Mouse (Mus musculus) MEL-GATA-1-ER (cell line): ENCODE results near the gene Svbp.
A peak's percentile ranks its signal among the peaks of the same experiment; 100 is the strongest.

Experiments
- DNase-seq: peaks from one replicate; pipeline ENCODE4 v3.0.0-alpha.2; 2012; ENCODE audit warnings: low read depth; ENCODE audit errors: extremely low read depth

Svbp gene

GRCm38 (mm10) chr4:119190618-119191017, 4.5 kb upstream of the Svbp start:
- peak; percentile 83 for DNase-seq

DNA sequence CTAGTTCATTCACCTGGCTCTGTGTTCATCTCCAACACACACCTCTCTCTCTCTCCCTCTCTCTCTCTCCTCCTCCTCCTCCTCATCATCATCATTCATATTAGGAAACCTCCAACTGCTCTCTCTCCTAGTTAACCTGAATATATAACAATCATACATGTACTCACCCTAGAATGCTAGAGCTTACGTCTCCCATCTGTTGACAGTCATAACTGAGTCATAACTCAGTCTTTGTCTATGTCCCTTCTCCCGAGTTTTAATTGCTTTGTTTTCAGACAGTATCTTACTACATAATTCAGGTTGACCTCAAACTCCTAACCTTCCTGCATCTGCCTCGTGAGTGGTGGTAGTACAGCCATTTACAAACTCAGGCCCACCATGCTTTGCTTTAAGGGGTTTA, 3.8 kb upstream of the Svbp start:
- no peak for DNase-seq

DNA sequence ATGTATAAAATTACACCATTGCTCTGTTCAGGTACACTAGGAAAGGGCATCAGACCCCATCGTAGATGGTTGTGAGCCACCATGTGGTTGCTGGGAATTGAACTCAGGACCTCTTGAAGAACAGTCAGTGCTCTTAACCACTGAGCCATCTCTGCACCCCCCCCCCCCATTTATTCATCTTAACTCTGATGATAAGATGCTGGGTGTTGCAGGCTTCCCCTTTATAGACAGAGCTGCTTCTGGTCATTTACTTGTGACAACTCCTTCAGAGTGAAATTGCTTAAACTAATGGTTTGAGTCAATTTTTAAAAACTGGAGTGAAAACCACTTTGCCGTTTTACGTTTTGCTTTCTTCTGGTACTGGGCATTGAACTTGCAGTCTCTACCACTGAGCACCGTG, 2.3 kb upstream of the Svbp start:
- no peak for DNase-seq

DNA sequence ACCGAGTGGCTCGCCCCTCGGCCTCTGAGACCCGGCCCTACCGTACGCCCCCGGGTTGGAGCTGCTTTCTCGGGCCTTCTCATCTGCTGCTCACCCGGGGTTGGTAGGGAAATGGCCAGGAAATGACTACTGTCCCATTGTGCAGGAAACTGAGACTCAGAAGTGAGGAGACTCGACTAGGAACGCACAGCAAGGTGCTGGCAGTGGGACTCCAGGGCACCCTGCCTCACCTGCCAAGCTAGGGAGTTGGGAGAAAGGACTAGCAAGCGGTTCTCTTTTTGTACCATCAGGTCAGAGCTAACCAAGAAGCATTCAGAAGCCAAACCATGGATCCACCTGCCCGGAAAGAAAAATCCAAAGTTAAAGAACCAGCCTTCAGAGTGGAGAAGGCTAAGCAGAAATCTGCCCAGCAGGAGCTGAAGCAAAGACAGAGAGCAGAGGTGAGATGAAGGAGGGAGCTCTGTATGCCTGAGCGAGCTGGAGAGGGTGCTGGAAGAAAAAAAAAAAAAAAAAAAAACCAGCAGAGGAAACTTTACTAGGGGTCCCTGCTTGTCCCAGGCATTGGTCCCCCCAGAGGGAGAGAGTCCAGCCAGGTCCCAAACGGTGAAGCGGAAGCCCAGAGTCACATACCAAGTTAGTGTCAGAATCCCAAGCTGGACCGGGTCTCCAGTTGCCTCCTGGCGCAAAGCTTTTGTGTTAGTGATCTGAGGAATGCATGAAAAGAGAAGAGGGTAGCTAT, 645 bp downstream of the Svbp start:
- DNase-seq = no peak

DNA sequence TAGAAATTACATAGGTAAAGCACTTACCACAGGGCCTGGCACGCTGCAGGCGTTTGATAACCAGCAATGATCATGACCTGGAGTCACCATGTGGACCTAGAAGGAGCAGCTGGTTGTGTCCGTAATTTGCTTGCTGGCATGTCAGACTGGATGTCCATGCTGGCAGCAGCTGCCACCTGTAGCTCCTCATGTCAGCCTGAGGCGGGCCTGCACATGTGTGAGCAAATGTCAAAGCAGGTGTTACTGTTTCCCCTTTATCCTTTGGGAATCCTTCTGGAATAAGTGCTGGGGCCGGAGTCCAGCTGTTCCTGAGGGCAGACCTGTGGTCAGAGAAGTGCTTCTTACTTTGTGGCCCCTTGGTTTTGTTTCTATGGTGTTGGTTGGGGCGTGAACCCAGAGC, 3.0 kb downstream of the Svbp start:
- DNase-seq = no peak

- peak; percentile 60 for DNase-seq
Measured at GRCm38 (mm10) chr4:119204672-119205071, 9.6 kb downstream of the Svbp start.

GRCm38 (mm10) chr4:119216667-119217066, 21.6 kb downstream of the Svbp start:
- DNase-seq = no peak

GRCm38 (mm10) chr4:119218169-119218568, 23.1 kb downstream of the Svbp start, which contains the start of gene Tmem269:
Gene Tmem269 (minus strand): TSS chr4:119218217.
- DNase-seq = no peak

GRCm38 (mm10) chr4:119223696-119224095, 28.6 kb downstream of the Svbp start:
- peak; percentile 39 for DNase-seq

DNA sequence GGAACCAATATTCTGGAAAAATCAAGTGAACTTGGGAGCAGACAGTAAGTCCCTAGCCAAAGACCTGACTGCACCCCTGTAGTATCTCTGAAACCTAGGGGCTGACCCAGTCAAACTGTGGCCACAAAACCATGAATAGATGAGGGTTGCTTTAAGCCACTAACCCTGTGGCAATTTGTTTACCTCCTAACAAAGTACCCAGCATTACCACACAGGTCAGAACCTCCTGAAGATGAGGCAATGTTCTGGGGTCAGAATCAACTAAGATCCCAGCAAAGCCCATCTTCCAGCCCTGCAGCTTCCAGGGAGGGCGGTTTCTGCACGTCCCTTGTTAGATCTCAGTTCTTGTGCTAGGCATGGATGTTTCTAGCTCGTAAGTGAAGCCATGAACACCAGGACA, 29.4 kb downstream of the Svbp start:
- DNase-seq = no peak

DNA sequence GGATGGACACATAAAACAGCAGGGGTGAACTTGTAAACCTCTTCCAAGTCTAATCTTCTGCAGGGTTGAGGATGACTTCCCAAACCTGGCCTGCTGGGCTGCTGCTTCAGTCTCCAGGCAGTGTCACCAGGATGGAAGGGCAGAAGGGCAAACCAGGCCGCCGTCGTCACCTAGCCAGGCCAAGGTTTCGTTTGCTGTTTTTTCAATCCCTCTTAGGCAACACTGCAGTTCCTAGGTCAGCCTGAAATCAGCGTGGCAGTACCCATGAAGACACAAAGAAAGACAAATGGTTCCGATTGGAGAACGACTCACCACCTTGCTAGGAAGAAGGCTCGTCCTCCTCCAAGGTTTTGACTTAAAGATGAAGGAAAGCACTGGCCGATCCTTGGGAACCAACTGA, 30.6 kb downstream of the Svbp start:
- DNase-seq = no peak

DNA sequence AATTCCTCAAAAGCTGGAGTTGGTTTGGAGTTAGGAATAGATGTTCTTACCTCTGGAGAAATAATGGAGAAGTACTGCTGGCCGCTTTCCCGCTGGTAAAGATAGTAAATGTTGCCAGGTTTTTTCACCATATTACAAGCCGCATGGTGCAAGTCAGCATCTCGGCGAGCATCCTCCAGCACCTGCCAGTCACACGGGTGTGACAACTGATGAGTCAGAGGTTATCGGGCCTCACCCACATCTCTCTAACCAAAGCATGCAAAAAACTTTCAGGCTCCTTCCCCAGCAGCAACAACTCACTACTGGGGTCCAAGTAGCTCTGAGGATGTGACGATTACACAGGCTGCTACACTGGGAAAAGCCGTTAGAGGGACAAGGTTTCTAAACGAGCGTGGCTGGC, 31.6 kb downstream of the Svbp start:
- DNase-seq = no peak

DNA sequence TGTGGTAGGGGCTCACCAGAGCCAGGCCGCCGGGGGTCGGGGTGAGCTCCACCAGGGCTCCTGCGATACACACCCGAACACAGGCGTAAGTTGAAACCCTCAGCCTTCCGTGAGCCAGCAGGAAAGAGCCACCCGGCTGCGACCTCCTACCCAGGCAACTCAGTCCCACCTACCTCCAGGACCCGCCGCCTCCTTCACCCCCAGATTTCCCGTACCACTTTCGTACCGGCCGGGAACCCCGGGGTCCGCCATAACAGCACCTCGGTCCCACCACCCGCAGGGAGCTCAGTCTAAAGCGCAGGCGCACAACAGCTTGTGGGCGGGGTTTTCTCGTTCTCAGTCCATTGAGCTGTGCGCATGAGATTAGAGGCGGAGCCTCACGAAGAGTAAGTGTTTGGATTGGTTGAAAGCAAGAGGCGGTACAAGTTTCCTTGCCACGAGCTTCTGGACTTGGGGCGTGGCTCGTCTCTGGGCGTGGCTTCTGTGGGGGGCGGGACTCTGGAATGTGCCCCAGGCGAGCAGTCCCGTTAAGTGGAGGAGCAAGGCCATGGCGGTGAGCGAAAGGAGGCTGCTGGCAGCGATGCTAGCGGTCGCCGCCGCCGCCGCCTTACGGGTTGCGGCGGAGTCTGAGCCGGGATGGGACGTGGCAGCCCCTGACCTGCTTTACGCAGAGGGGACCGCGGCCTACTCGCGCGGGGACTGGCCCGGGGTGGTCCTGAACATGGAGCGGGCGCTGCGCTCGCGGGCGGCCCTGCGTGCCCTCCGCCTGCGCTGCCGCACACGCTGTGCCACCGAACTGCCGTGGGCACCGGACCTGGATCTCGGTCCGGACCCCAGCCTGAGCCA, 37.5 kb downstream of the Svbp start, which contains the start of the genes AU022252 and P3h1:
AU022252 (minus strand) TSS at position 303 of the 846 bp plus-strand sequence.
P3h1 (plus strand) TSS at position 506 of the 846 bp plus-strand sequence.
- peak; percentile 96 for DNase-seq

DNA sequence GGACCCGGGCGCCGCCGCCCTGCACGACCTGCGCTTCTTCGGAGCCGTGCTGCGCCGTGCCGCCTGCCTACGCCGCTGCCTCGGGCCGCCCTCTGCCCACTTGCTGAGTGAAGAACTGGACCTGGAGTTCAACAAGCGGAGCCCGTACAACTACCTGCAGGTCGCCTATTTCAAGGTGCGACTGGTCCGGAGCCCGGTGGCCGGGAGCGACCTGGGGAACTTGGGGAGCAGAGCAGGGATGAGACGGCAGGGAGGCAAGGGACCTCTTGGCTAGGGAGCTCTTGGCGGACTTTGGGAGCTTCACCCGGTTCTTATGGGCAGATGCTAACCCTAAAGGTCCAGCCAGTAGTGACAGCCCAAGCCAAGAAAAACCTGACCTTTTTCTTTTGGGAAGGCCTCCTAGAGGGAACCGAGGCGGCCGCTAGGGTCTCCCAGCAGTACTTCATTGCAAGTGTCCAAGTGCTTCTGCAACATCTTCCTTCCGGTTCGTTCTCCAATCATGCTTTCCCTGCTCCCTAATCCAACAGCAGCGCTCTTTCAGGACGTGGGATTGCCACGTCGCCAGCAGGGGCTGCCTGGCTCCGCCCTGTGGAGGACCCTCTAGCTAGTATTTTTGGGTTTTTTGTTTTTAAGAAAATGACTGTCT, 38.3 kb downstream of the Svbp start:
- DNase-seq = peak; percentile 68

- DNase-seq = no peak
Measured at GRCm38 (mm10) chr4:119234348-119234747, 39.2 kb downstream of the Svbp start.

GRCm38 (mm10) chr4:119238661-119239060, 43.6 kb downstream of the Svbp start:
- no peak for DNase-seq

- peak; percentile 71 for DNase-seq
Measured at GRCm38 (mm10) chr4:119239181-119239682, 44.1 kb downstream of the Svbp start.

GRCm38 (mm10) chr4:119241664-119242063, 46.6 kb downstream of the Svbp start:
- DNase-seq = no peak

GRCm38 (mm10) chr4:119242571-119242970, 47.5 kb downstream of the Svbp start:
- DNase-seq = no peak

DNA sequence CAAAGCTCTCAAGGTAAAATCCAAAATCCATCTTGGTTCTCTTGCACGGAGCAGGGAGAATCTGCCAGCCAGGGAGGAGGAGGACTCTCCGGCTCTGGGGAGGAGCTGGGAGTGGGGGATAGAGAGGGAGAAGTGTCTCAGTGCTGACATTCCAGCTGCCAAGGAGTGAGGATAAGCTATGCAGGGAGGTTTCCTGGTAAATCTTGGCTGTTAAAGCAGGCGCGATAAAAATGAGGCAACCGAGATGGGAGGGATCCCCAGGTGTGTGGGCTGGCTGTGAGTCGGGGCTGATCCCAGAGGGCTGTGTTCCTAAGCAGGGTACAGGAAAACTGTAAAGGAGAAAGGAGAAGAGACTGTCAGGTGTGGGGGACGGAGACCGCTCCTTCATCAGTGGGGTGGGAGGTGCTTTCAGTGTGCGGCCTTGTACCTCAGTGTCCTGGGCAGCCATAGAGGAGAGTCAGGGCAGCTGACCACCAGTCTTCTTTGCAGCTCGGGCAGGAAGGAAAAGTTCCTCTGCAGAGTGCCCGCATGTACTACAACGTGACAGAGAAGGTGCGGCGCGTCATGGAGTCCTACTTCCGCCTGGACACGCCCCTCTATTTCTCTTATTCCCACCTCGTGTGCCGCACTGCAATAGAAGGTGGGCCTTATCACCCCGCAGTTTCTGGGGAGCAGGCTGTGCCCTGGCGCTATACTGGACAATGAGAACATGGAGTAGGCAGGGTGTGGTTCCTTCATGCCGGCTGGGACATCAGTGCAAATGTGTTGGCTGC, 49.5 kb downstream of the Svbp start:
- DNase-seq = no peak

- DNase-seq = no peak
Measured at GRCm38 (mm10) chr4:119245556-119245955, 50.5 kb downstream of the Svbp start.
